Mouse (Mus musculus) lung, postnatal 25 days (tissue): ENCODE measurements around the gene Limd2.
A peak's percentile ranks its signal among the peaks of the same experiment; 100 is the strongest.

ENCODE experiments used
- DNase-seq: peaks from one replicate; pipeline ENCODE4 v3.0.0; 2022; ENCODE audit warnings: low spot score

Gene Limd2

GRCm38 (mm10) chr11:106173228-106173627 lies 12.6 kb upstream of the Limd2 start:
- no peak for DNase-seq

GRCm38 (mm10) chr11:106170807-106171206 lies 10.1 kb upstream of the Limd2 start:
- DNase-seq = peak; percentile 75

- DNase-seq = peak; percentile 57
These were observed 6.8 kb upstream of the Limd2 start for GRCm38 (mm10) chr11:106167435-106167834.

GRCm38 (mm10) chr11:106164601-106165180 lies 4.0 kb upstream of the Limd2 start:
- no peak for DNase-seq

- peak; percentile 34 for DNase-seq
These were observed 2.9 kb upstream of the Limd2 start for GRCm38 (mm10) chr11:106163546-106163945.

GRCm38 (mm10) chr11:106162237-106162636 lies 1.6 kb upstream of the Limd2 start:
- DNase-seq = no peak

GRCm38 (mm10) chr11:106159921-106160840 lies 479 bp downstream of the Limd2 start:
- DNase-seq = peak; percentile 79

GRCm38 (mm10) chr11:106159216-106159920 lies 1.3 kb downstream of the Limd2 start:
- DNase-seq = peak; percentile 90

GRCm38 (mm10) chr11:106158930-106159215 lies 1.8 kb downstream of the Limd2 start:
- no peak for DNase-seq

- peak; percentile 49 for DNase-seq
These were observed 2.4 kb downstream of the Limd2 start for GRCm38 (mm10) chr11:106158081-106158929.

- no peak for DNase-seq
These were observed 3.5 kb downstream of the Limd2 start for GRCm38 (mm10) chr11:106157154-106157553.

- no peak for DNase-seq
These were observed 4.4 kb downstream of the Limd2 start for GRCm38 (mm10) chr11:106156257-106156656.

- no peak for DNase-seq
These were observed 4.9 kb downstream of the Limd2 start for GRCm38 (mm10) chr11:106155761-106156160.

GRCm38 (mm10) chr11:106154770-106155169 lies 5.9 kb downstream of the Limd2 start:
- no peak for DNase-seq

GRCm38 (mm10) chr11:106154091-106154490 lies 6.6 kb downstream of the Limd2 start:
- DNase-seq = no peak

- DNase-seq = no peak
These were observed 8.5 kb downstream of the Limd2 start for GRCm38 (mm10) chr11:106152132-106152531.

- DNase-seq = no peak
These were observed 9.4 kb downstream of the Limd2 start for GRCm38 (mm10) chr11:106151219-106151618.

- peak; percentile 93 for DNase-seq
These were observed 25.8 kb downstream of the Limd2 start for GRCm38 (mm10) chr11:106134580-106135528.

- no peak for DNase-seq
These were observed 28.1 kb downstream of the Limd2 start for GRCm38 (mm10) chr11:106132516-106132915.

- DNase-seq = no peak
These were observed 31.2 kb downstream of the Limd2 start for GRCm38 (mm10) chr11:106129477-106129876.
